Mouse (Mus musculus) bone marrow macrophage, adult 2 months (primary cell): ENCODE data around the gene Mss51.

Source experiments
- CTCF ChIP-seq: IDR thresholded peaks from 2 replicates; pipeline ENCODE4 v1.5.1; 2012; ENCODE audit warnings: low read depth, mild to moderate bottlenecking, low read length, moderate library complexity
- POLR2A ChIP-seq: IDR thresholded peaks from 2 replicates; pipeline ENCODE4 v1.6.1; 2012; ENCODE audit warnings: mild to moderate bottlenecking, low read depth, low read length, borderline replicate concordance

DNA sequence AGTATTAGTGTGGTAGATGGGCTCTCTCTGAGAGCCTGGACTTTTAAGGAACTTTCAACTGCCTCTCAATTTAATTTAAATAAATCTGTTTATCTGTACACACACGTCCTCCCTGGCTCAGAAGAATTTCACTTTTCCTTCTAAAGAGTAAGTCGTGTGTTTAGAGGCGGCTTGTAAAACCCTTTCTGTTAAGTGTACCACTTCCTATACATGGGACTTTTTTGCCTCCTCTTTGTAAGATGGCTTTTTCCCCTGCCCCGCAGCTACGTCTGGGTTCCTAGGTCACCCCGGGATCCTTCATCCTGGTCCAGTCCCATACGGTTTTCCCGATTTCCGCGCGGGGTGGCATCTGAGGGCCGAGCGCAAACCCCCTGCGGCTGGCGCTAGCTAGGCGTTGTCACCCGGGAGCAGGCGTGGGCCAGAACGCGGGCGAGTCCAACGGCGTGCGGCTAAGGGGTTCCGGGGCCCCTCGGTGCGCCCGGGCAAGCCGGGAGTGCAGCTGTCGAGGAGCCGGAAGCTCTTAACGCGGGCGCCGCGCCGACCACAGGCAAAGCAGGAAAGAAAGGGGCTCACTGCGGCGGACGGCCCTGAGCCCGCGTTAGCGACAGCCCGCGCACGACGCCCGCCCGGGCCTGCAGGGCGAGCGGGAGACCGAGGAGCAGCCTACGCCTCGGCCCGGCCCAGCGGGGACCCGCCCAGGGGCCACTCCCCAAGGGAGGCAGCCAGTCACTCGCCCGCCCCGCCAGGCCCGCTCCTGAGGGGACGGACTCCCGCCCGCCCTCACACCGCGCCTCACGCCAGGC is 49.0 kb upstream of the Mss51 start:
- no peak for TF ChIP-seq CTCF
- peak; percentile 76 for TF ChIP-seq POLR2A
